Mouse (Mus musculus) cerebellum, adult 11 months (tissue): ENCODE results near the gene Ncf2.
"Not testable (repeated sequence)": the region's sequence is repeated elsewhere in the genome, so short reads cannot be mapped to it uniquely, and the experiment has no call there.

Experiments
- DNase-seq: peaks from one replicate; pipeline ENCODE4 v3.0.0; 2022

The Ncf2 gene

GRCm38 (mm10) chr1:152799897-152800296 is at the start of gene Ncf2:
Gene Ncf2 (plus strand): TSS chr1:152800194.
- no peak for DNase-seq

GRCm38 (mm10) chr1:152750312-152750965 is 49.6 kb upstream of the Ncf2 start, which contains the start of gene Apobec4:
Gene Apobec4 (plus strand): TSS chr1:152750551.
- no peak for DNase-seq

GRCm38 (mm10) chr1:152761791-152762190 is 38.2 kb upstream of the Ncf2 start:
- no peak for DNase-seq

GRCm38 (mm10) chr1:152766032-152766772 is 33.8 kb upstream of the Ncf2 start, which contains the start of the genes Rgl1 and Arpc5:
Gene Rgl1 (minus strand): TSS chr1:152766351.
Gene Arpc5 (plus strand): TSS chr1:152766542.
- peak; percentile 96 for DNase-seq

GRCm38 (mm10) chr1:152766804-152767748 is 32.9 kb upstream of the Ncf2 start:
- no peak for DNase-seq

DNA sequence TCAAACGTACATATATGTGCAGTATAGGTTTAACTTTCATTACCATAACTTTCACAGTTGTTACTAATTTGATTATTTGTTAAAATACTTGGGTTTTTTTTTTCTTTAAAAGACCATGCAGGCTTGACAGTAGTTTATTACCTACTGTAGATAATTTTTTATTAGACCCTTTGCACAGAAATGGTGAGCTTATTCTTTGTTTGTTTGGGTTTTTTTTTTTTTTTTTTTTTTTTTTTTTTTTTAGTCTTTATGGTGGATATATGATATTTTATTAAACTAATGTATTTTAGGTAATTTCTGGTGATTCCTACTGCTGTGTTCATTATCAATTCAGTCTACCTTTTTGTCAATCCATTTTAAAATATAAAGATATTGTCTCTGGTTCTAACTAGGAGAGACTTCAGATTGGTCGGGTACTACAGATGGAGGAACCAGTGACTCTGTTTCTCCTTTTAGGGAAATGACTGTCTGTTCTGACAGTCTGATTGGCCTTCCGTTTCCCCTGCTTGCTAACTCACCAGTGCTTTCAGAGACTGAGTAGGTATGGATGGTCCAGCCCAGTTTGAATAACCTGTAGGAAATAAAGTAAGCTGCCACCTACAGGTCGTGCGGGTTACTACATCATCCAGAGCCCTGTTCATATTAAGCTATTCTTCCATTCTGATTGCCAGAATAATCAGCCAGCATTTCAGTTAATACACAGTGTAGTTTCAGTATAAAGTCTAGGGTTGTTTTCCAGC is 32.1 kb upstream of the Ncf2 start:
- DNase-seq, result peak; percentile 80

DNA sequence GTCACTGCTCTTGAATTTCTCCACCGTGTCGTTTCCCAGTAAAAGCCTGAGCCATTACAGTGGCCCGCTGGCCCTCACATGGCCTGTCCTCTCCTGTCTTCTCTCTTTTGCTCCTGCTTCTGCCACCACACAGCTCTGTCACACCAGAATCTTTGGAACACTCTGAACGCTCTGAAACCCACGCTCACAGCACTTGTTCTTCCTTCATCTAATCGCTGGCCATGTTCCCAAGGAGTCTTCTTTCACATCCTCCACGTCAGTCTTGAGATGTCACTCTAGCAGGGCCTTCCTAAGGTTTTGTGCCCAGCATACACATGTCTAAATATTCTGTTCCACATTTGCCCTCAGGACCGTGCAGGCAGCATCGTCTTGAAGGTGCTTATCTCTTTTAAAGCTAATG is 29.0 kb upstream of the Ncf2 start:
- no peak for DNase-seq

DNA sequence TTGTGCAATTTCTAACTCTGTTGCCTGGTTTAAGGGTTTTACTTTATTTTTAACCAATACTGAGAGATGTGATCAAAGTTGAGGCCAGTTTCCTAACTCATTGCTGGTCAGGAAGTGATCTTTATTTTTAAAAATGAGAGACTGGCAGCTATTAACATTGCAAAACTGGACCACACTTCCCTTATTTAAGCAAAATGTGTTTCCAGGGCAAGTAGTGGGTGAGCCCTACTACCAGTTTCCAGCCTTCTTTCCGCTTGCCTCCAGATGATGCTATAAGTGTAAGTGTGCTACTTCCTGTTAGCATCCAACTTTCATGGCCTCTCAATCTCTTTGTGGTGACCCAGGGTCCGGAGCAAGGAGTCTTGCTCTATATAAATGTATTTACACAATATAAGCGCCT is 25.4 kb upstream of the Ncf2 start:
- DNase-seq, result not testable (repeated sequence)

DNA sequence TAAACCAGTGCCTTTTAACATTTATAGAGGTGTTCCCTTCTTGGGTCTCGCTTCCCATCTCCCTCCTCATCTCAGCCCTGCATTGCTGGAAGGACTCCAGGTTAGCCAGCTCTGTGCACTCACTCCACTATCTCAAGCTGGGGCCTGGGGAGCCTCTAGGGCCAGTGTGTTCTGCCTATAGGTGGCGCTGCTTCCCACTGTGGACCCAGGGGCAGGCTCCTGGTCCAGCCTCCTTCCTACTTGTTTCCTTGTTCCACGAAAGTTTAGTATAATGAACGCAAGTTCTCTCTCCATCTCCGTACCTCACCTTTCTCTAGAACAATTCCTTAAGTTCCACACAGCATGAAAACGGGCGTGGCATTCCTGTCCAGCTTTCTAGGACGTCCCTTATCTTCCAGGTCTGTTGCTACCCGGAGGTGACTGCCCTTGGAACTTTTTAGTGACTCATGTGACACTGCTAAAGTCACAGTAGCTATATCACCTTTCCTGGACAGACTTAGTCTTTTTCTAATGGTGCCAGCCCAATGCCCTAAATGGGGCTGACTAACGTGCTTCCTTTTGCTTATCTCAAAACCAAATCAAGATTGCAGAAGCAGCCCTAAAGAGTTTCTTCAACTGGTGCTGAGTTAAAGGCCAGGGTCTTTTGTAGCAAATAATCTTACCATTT is 20.8 kb upstream of the Ncf2 start:
- peak; percentile 29 for DNase-seq

DNA sequence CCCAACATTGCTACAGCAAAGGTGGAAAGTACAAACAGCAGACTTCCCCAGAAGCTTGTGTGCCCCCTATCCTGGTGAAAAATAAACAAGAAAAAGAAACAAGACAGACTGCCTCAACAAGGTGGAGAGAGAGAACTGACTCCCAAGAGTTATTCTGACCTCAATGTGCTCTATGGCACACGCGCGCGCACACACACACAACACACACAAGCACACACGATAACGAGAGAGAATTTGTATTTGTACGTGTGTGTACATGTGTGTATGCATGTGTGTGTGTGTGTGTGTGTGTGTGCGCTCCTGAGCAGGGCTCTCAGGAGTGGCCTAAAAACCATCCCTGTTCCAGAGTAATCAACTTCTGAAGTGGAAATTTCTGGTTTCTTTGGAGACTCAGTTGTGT is 15.4 kb upstream of the Ncf2 start:
- DNase-seq, result no peak

DNA sequence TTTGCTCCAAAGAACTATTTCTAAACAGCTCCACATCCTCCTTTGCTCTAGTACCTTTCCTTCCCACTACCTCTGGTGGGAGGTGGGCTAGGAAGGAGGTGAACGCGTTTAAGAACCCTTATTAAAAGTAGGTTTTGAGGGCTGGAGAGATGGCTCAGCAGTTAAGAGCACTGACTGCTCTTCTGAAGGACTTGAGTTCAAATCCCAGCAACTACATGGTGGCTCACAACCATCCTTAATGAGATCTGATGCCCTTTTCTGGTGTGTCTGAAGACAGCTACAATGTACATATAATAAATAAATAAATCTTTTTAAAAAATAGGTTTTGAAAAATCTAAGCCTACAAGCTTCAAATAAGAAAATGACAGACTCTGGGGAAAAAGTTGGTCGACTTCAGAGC is 14.5 kb upstream of the Ncf2 start:
- not testable (repeated sequence) for DNase-seq

GRCm38 (mm10) chr1:152786953-152787352 is 13.0 kb upstream of the Ncf2 start:
- DNase-seq, result no peak

DNA sequence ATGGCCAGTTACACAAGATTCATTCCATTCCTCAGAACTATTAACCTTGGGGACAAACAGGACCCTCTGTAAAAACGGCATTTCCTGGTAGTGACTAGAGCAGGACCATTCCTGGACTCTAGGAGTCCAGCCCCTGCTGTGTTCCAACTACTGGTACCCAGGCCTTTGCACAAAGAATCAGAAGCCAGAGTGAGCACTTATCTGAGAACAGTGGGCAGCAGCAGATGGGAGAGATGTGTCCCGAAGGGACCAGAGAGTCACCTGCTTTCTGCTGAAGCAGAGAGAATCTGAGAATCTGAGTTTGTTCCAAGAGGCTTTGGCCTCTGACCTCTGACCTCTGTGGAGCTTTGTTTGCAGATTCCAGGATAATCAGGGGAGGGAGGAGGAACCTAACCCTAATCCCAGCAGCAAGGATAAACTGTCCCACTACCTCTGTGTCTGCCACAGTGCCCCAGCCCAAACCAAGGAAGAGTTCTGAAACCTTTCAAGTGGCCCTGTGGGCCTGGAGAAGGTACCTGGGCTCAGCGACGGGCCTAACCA is 11.8 kb upstream of the Ncf2 start:
- no peak for DNase-seq

GRCm38 (mm10) chr1:152790254-152790653 is 9.7 kb upstream of the Ncf2 start:
- no peak for DNase-seq

DNA sequence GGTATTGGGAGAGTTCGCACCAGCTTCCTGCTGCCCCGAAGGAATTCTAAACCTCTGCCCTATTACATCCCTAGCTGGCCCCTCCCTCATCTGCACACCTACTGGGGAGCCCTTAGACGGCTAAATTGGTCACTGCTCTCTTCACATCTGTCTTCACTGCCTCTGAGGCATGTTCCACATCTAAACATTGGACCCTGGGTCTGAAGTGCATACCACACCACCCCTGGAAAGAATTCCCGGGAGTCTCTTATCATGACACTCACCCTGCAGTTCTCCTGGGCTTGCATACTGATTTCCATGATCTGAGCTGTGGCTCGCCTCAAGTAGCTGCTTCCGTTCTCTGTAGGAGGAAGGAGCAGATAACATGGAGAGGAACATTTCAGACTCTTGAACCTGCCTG is 9.2 kb upstream of the Ncf2 start:
- no peak for DNase-seq

DNA sequence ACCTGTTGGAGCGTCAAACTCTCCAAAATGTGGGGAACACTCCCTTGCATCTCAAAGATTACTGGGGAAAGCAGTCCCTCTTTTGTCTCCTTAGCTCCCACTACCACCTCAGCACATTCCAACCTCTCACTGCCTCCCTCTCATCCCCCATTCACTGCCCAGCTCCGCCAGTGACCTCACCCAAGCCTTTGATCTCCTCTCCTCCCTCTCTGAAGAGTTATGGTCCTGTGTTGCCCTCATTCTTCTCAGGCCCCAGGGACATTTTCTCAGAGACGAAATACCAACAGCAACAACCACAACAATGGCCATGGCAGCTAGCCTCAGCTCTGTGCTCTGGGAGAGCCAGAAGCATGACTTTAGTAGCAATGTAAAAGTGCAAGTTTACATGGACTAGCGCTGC is 8.7 kb upstream of the Ncf2 start:
- no peak for DNase-seq

- DNase-seq, result no peak
Measured at GRCm38 (mm10) chr1:152792736-152793494, 7.1 kb upstream of the Ncf2 start.

- DNase-seq, result no peak
Measured at GRCm38 (mm10) chr1:152793495-152794130, 6.4 kb upstream of the Ncf2 start.

- no peak for DNase-seq
Measured at GRCm38 (mm10) chr1:152795688-152796255, 4.2 kb upstream of the Ncf2 start.

DNA sequence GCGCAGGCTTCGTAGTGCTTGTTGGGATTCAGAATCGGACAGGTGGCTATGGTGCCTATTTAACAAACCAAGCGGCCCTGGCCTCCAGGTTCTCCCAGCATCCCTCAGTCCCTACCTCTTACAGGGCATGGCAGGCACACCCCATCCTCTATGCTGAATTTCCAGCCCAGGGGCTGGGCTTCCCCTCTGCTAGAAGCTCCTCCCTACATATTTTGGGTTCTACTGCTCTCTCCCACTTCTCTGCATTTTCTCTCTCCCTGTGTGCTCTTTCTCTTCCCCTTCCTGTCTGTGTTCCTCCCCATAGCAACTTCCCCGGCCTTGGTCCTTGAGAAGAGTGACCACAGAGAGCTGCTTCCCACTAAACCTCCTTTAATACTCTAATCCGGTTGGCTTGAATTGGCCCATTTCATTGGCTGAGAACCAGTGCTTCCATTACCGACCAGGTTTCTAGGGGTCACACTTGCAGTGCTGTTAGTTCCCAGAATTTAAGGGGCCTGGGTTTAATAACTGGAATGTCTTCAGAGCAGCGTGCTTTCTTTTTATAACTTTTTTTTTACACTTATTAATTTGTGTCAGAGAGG is 3.2 kb upstream of the Ncf2 start:
- no peak for DNase-seq
